Mouse (Mus musculus) stomach, embryonic 15.5 days (tissue): ENCODE data around the gene Tk1. TPM values are rescaled to one million over a fixed set of nuclear protein-coding genes. Genes with fewer than 3 reads are reported as not detected.

Experiments
- ATAC-seq: fragments of 200-750 bp; cut with Nextera tagmentation; 2 replicates; pipeline ENCODE4 v1.8.0; 2017; ENCODE audit warnings: low read depth, moderate number of reproducible peaks, moderate TSS enrichment; ENCODE audit not compliant: insufficient read depth, low FRiP score
- H3K27ac ChIP-seq: fragments of 300-500 bp; sonication (generic); 2 replicates; pipeline ENCODE4 v1.5.1; 2015; ENCODE audit warnings: mild to moderate bottlenecking, inconsistent platforms
- H3K27me3 ChIP-seq: fragments of 300-500 bp; sonication (generic); replicated peaks from 2 replicates; pipeline ENCODE4 v1.6.1; 2015; ENCODE audit warnings: inconsistent platforms
- H3K36me3 ChIP-seq: fragments of 300-500 bp; sonication (generic); 2 replicates; pipeline ENCODE4 v1.6.1; 2015; ENCODE audit warnings: inconsistent platforms
- H3K4me1 ChIP-seq: fragments of 300-500 bp; sonication (generic); 2 replicates; pipeline ENCODE4 v1.6.1; 2015; ENCODE audit warnings: inconsistent platforms
- H3K4me2 ChIP-seq: fragments of 300-500 bp; sonication (generic); 2 replicates; pipeline ENCODE4 v1.6.1; 2015; ENCODE audit warnings: mild to moderate bottlenecking, inconsistent platforms
- H3K4me3 ChIP-seq: fragments of 300-500 bp; sonication (generic); replicated peaks from 2 replicates; pipeline ENCODE4 v1.5.1; 2015; ENCODE audit warnings: inconsistent platforms
- H3K9ac ChIP-seq: fragments of 300-500 bp; sonication (generic); 2 replicates; pipeline ENCODE4 v1.6.1; 2015; ENCODE audit warnings: inconsistent platforms
- H3K9me3 ChIP-seq: fragments of 300-500 bp; sonication (generic); 2 replicates; pipeline ENCODE4 v1.6.1; 2016; ENCODE audit warnings: inconsistent platforms
- WGBS: fragments of 180-500 bp; shearing (Covaris S2); methylation state at CpG from one replicate; pipeline ENCODE4 v1.1.7; 2015; 5-methylcytosine and 5-hydroxymethylcytosine counted together
- polyA plus RNA-seq: library from polyadenylated mRNA; unstranded; fragments of >200 nt; fragmentation: Nextera tagmentation; extraction: Ambion mirVana; gene quantifications from 2 replicates; pipeline ENCODE4 v1.2.1, GENCODE M21; 2015

The Tk1 gene
- polyA plus RNA-seq, 1 experiment from 2014 or later: 139 TPM

GRCm38 (mm10) chr11:117775540-117775939 is 50.4 kb downstream of the Tk1 start:
- H3K27ac ChIP-seq: no peak overlapping the region
- 0 out of 2 replicates have a peak, but pooled peaks cover 4% of the 10 kb centered on the region for H3K36me3 ChIP-seq
- no peaks in the 10 kb centered on the region for H3K27me3 ChIP-seq
- H3K4me1 ChIP-seq: peaks cover 21% of the 10 kb centered on the region
- H3K9me3 ChIP-seq: no peaks in the 10 kb centered on the region
- no peak overlapping the region for H3K4me3 ChIP-seq
- H3K4me2 ChIP-seq: no peak overlapping the region
- no peak for ATAC-seq
- no peak overlapping the region for H3K9ac ChIP-seq
- 91% methylated on average over 11 of the region's 13 CpGs for WGBS

GRCm38 (mm10) chr11:117774925-117775324 is 51.0 kb downstream of the Tk1 start:
- ATAC-seq: no peak
- Histone ChIP-seq H3K9me3 (no peaks in the 10 kb centered on the region), H3K27me3 (no peaks in the 10 kb centered on the region), H3K4me2 (no peak overlapping the region), H3K4me1 (peaks cover 14% of the 10 kb centered on the region), H3K36me3 (0 out of 2 replicates have a peak, but pooled peaks cover 4% of the 10 kb centered on the region), H3K9ac (no peak overlapping the region), H3K4me3 (no peak overlapping the region), H3K27ac (no peak overlapping the region)
- WGBS: 92% methylated on average over 10 of the region's 10 CpGs

- 90% methylated on average over 7 of the region's 7 CpGs for WGBS
- no peak for ATAC-seq
- H3K36me3 ChIP-seq: 0 out of 2 replicates have a peak, but pooled peaks cover 4% of the 10 kb centered on the region
- H3K4me2 ChIP-seq: no peak overlapping the region
- no peaks in the 10 kb centered on the region for H3K27me3 ChIP-seq
- H3K4me3 ChIP-seq: no peak overlapping the region
- H3K27ac ChIP-seq: no peak overlapping the region
- no peak overlapping the region for H3K9ac ChIP-seq
- no peaks in the 10 kb centered on the region for H3K9me3 ChIP-seq
- H3K4me1 ChIP-seq: peaks cover 5% of the 10 kb centered on the region
These were observed 53.5 kb downstream of the Tk1 start for GRCm38 (mm10) chr11:117772352-117772751.

GRCm38 (mm10) chr11:117770407-117770806 is 55.5 kb downstream of the Tk1 start:
- H3K4me2 ChIP-seq: no peak overlapping the region
- 77% methylated on average over 10 of the region's 10 CpGs for WGBS
- no peak overlapping the region for H3K4me3 ChIP-seq
- H3K9ac ChIP-seq: no peak overlapping the region
- H3K27ac ChIP-seq: no peak overlapping the region
- peaks cover 8% of the 10 kb centered on the region for H3K4me1 ChIP-seq
- no peaks in the 10 kb centered on the region for H3K9me3 ChIP-seq
- H3K27me3 ChIP-seq: no peaks in the 10 kb centered on the region
- 0 out of 2 replicates have a peak, but pooled peaks cover 4% of the 10 kb centered on the region for H3K36me3 ChIP-seq
- no peak; the same call in 1 of the 2 replicates for ATAC-seq

- 76% methylated on average over 7 of the region's 7 CpGs for WGBS
- peaks cover 7% of the 10 kb centered on the region for H3K36me3 ChIP-seq
- H3K4me1 ChIP-seq: peaks cover 8% of the 10 kb centered on the region
- H3K9me3 ChIP-seq: no peaks in the 10 kb centered on the region
- no peak overlapping the region for H3K9ac ChIP-seq
- no peak for ATAC-seq
- H3K4me2 ChIP-seq: no peak overlapping the region
- no peak overlapping the region for H3K4me3 ChIP-seq
- no peaks in the 10 kb centered on the region for H3K27me3 ChIP-seq
- H3K27ac ChIP-seq: no peak overlapping the region
These were observed 56.2 kb downstream of the Tk1 start for GRCm38 (mm10) chr11:117769683-117770047.

- Histone ChIP-seq H3K36me3 (peaks cover 10% of the 10 kb centered on the region), H3K27ac (no peak overlapping the region)
- WGBS: 72% methylated on average over 20 of the region's 20 CpGs
These were observed 56.9 kb downstream of the Tk1 start for GRCm38 (mm10) chr11:117768725-117769682.

GRCm38 (mm10) chr11:117766275-117766674 is 59.6 kb downstream of the Tk1 start:
- Histone ChIP-seq H3K36me3 (peaks cover 12% of the 10 kb centered on the region), H3K9me3 (no peaks in the 10 kb centered on the region), H3K27ac (no peak overlapping the region), H3K9ac (no peak overlapping the region), H3K27me3 (no peaks in the 10 kb centered on the region), H3K4me3 (no peak overlapping the region), H3K4me1 (peaks cover 8% of the 10 kb centered on the region), H3K4me2 (no peak overlapping the region)
- ATAC-seq: no peak
- WGBS: 91% methylated on average over 3 of the region's 3 CpGs

More at GRCm38 (mm10) chr11:117768725-117769682, 56.9 kb downstream of the Tk1 start:
- H3K9ac ChIP-seq: no peak overlapping the region
- peaks cover 8% of the 10 kb centered on the region for H3K4me1 ChIP-seq
- no peak overlapping the region for H3K4me2 ChIP-seq
- H3K4me3 ChIP-seq: no peak overlapping the region
- no peaks in the 10 kb centered on the region for H3K27me3 ChIP-seq
- no peaks in the 10 kb centered on the region for H3K9me3 ChIP-seq
- no peak for ATAC-seq

Other genes starting within 250 kb of the Tk1 start
- 11.6 and 12.2 TPM in 2 replicates for gene Tnrc6c, start 171.8 kb downstream of the Tk1 start, polyA plus RNA-seq
- gene Tmc8, start 44.0 kb downstream of the Tk1 start, polyA plus RNA-seq: 4.1 and 5.4 TPM in 2 replicates
- 28.3 and 29.4 TPM in 2 replicates for gene Tmc6, start 43.9 kb downstream of the Tk1 start, polyA plus RNA-seq
- 2.0 and 7.2 TPM in 2 replicates for gene 6030468B19Rik, start 28.4 kb downstream of the Tk1 start, polyA plus RNA-seq
- gene Gm20708, start 16.4 kb downstream of the Tk1 start, polyA plus RNA-seq: 0.53 and 1.3 TPM in 2 replicates
- gene Syngr2, start 16.4 kb downstream of the Tk1 start, polyA plus RNA-seq: 132 and 137 TPM in 2 replicates
- 7.2 and 7.4 TPM in 2 replicates for gene Afmid, start 168 bp downstream of the Tk1 start, polyA plus RNA-seq
- 293 and 308 TPM in 2 replicates for gene Birc5, start 23.2 kb upstream of the Tk1 start, polyA plus RNA-seq
- gene Tmem235, start 34.7 kb upstream of the Tk1 start, polyA plus RNA-seq: not detected in 2 replicates
- 7.1 and 7.2 TPM in 2 replicates for gene Tha1, start 47.4 kb upstream of the Tk1 start, polyA plus RNA-seq
- gene Socs3, start 144.0 kb upstream of the Tk1 start, polyA plus RNA-seq: 16.0 and 18.5 TPM in 2 replicates
- gene Pgs1, start 160.2 kb upstream of the Tk1 start, polyA plus RNA-seq: 31.7 and 34.6 TPM in 2 replicates